Mouse (Mus musculus): Measurements from ENCODE around the gene Prkx. TPM values are rescaled to one million over a fixed set of nuclear protein-coding genes. Genes with fewer than 3 reads are reported as not detected.

Gene Prkx
- polyA plus RNA-seq (2015; fragmentation: Nextera tagmentation; extraction: Ambion mirVana): 25.6 and 26.3 TPM in 2 replicates

GRCm38 (mm10) chrX:77796238-77796835, at the start of gene Prkx:
TSS of gene Prkx (minus strand) at chrX:77796278.
- ATAC-seq: peak; percentile 84
- Histone ChIP-seq H3K4me1 (0 out of 2 replicates have a peak, but pooled peaks cover 5% of the 10 kb centered on the region), H3K9ac (peak within 1 kb of the TSS; percentile 68), H3K4me2 (peak within 1 kb of the TSS; percentile 63), H3K4me3 (peak within 1 kb of the TSS; percentile 57), H3K9me3 (replicated peaks) (peaks cover 4% of the 10 kb centered on the region; the same call in 1 of the 2 replicates), H3K27me3 (no peaks in the 10 kb centered on the region), H3K36me3 (ENCODE audit: poor library complexity, severe bottlenecking) (no peaks in the 10 kb centered on the region), H3K27ac (peak within 1 kb of the TSS; percentile 32; the same call in 1 of the 2 replicates)
- 32% methylated on average over 19 of the region's 19 CpGs for WGBS

- Histone ChIP-seq H3K4me3 (no peak overlapping the region), H3K27me3 (no peaks in the 10 kb centered on the region), H3K9ac (no peak overlapping the region), H3K27ac (no peak overlapping the region), H3K4me1 (no peaks in the 10 kb centered on the region), H3K9me3 (replicated peaks) (no peaks in the 10 kb centered on the region), H3K4me2 (no peak overlapping the region), H3K36me3 (ENCODE audit: poor library complexity, severe bottlenecking) (no peaks in the 10 kb centered on the region)
- WGBS: 57% methylated on average over 6 of the region's 6 CpGs
- ATAC-seq: no peak
Observed at GRCm38 (mm10) chrX:77812031-77812430, 16.0 kb upstream of the Prkx start.

- Histone ChIP-seq H3K27ac (no peak overlapping the region; the same call in 1 of the 2 replicates), H3K9ac (no peak overlapping the region), H3K27me3 (no peaks in the 10 kb centered on the region), H3K4me1 (no peaks in the 10 kb centered on the region), H3K4me2 (peak overlapping the region; percentile 46), H3K36me3 (ENCODE audit: poor library complexity, severe bottlenecking) (no peaks in the 10 kb centered on the region), H3K9me3 (replicated peaks) (no peaks in the 10 kb centered on the region), H3K4me3 (peak overlapping the region; percentile 38)
- WGBS: 25% methylated on average over 17 of the region's 17 CpGs
- peak; percentile 90 for ATAC-seq
Observed at GRCm38 (mm10) chrX:77810608-77811206, 14.6 kb upstream of the Prkx start.

GRCm38 (mm10) chrX:77808602-77809001, 12.5 kb upstream of the Prkx start:
- H3K4me1 ChIP-seq: no peaks in the 10 kb centered on the region
- H3K9me3 ChIP-seq (replicated peaks): no peaks in the 10 kb centered on the region
- H3K4me3 ChIP-seq: no peak overlapping the region
- ATAC-seq: no peak
- H3K27me3 ChIP-seq: no peaks in the 10 kb centered on the region
- H3K9ac ChIP-seq: no peak overlapping the region
- H3K36me3 ChIP-seq (ENCODE audit: poor library complexity, severe bottlenecking): no peaks in the 10 kb centered on the region
- no peak overlapping the region for H3K4me2 ChIP-seq
- 22% methylated on average over 2 of the region's 2 CpGs for WGBS
- H3K27ac ChIP-seq: no peak overlapping the region

GRCm38 (mm10) chrX:77802293-77802692, 6.2 kb upstream of the Prkx start:
- H3K27me3 ChIP-seq: no peaks in the 10 kb centered on the region
- no peak overlapping the region for H3K9ac ChIP-seq
- H3K4me2 ChIP-seq: no peak overlapping the region
- no peak overlapping the region for H3K27ac ChIP-seq
- no peak overlapping the region for H3K4me3 ChIP-seq
- 81% methylated on average over 2 of the region's 2 CpGs for WGBS
- H3K36me3 ChIP-seq (ENCODE audit: poor library complexity, severe bottlenecking): no peaks in the 10 kb centered on the region
- no peak for ATAC-seq
- H3K9me3 ChIP-seq (replicated peaks): peaks cover 4% of the 10 kb centered on the region; the same call in 1 of the 2 replicates
- H3K4me1 ChIP-seq: no peaks in the 10 kb centered on the region

- H3K4me3 ChIP-seq: no peak overlapping the region
- H3K9me3 ChIP-seq (replicated peaks): peaks cover 4% of the 10 kb centered on the region; the same call in 1 of the 2 replicates
- ATAC-seq: no peak
- no peak overlapping the region for H3K27ac ChIP-seq
- H3K4me1 ChIP-seq: no peaks in the 10 kb centered on the region
- no peak overlapping the region for H3K9ac ChIP-seq
- WGBS: 56% methylated on average over 1 of the region's 1 CpGs
- H3K4me2 ChIP-seq: no peak overlapping the region
- no peaks in the 10 kb centered on the region for H3K27me3 ChIP-seq
- H3K36me3 ChIP-seq (ENCODE audit: poor library complexity, severe bottlenecking): no peaks in the 10 kb centered on the region
Observed at GRCm38 (mm10) chrX:77801543-77801942, 5.5 kb upstream of the Prkx start.

GRCm38 (mm10) chrX:77799554-77799953, 3.5 kb upstream of the Prkx start:
- H3K27ac ChIP-seq: no peak overlapping the region
- no peak overlapping the region for H3K4me3 ChIP-seq
- H3K9ac ChIP-seq: no peak overlapping the region
- WGBS: 81% methylated on average over 3 of the region's 3 CpGs
- H3K36me3 ChIP-seq (ENCODE audit: poor library complexity, severe bottlenecking): no peaks in the 10 kb centered on the region
- no peak overlapping the region for H3K4me2 ChIP-seq
- no peaks in the 10 kb centered on the region for H3K27me3 ChIP-seq
- ATAC-seq: no peak
- 0 out of 2 replicates have a peak, but pooled peaks cover under 1% of the 10 kb centered on the region for H3K4me1 ChIP-seq
- peaks cover 4% of the 10 kb centered on the region; the same call in 1 of the 2 replicates for H3K9me3 ChIP-seq (replicated peaks)

- ATAC-seq: no peak
- H3K4me3 ChIP-seq: no peak overlapping the region
Observed at GRCm38 (mm10) chrX:77797801-77798200, 1.7 kb upstream of the Prkx start.

GRCm38 (mm10) chrX:77796916-77797315, 838 bp upstream of the Prkx start:
- Histone ChIP-seq H3K4me2 (peak overlapping the region; percentile 63), H3K4me3 (peak overlapping the region; percentile 57; the same call in 1 of the 2 replicates), H3K9me3 (replicated peaks) (peaks cover 4% of the 10 kb centered on the region; the same call in 1 of the 2 replicates), H3K36me3 (ENCODE audit: poor library complexity, severe bottlenecking) (no peaks in the 10 kb centered on the region), H3K27ac (no peak overlapping the region), H3K27me3 (no peaks in the 10 kb centered on the region), H3K4me1 (0 out of 2 replicates have a peak, but pooled peaks cover 5% of the 10 kb centered on the region), H3K9ac (no peak overlapping the region)
- no peak for ATAC-seq
- 63% methylated on average over 1 of the region's 1 CpGs for WGBS

More at GRCm38 (mm10) chrX:77797801-77798200, 1.7 kb upstream of the Prkx start:
- Histone ChIP-seq H3K4me2 (no peak overlapping the region), H3K27me3 (no peaks in the 10 kb centered on the region), H3K27ac (no peak overlapping the region), H3K36me3 (ENCODE audit: poor library complexity, severe bottlenecking) (no peaks in the 10 kb centered on the region), H3K9me3 (replicated peaks) (peaks cover 4% of the 10 kb centered on the region; the same call in 1 of the 2 replicates), H3K9ac (no peak overlapping the region), H3K4me1 (0 out of 2 replicates have a peak, but pooled peaks cover 5% of the 10 kb centered on the region)

- WGBS: 9% methylated on average over 27 of the region's 30 CpGs
Observed at GRCm38 (mm10) chrX:77795858-77796174, 262 bp downstream of the Prkx start.

GRCm38 (mm10) chrX:77794962-77795857, 868 bp downstream of the Prkx start:
- H3K27ac ChIP-seq: peak overlapping the region; percentile 32; the same call in 1 of the 2 replicates
- WGBS: 15% methylated on average over 58 of the region's 61 CpGs
- H3K4me3 ChIP-seq: peak overlapping the region; percentile 57
- peak overlapping the region; percentile 63 for H3K4me2 ChIP-seq
- H3K4me1 ChIP-seq: 0 out of 2 replicates have a peak, but pooled peaks cover 5% of the 10 kb centered on the region
- H3K36me3 ChIP-seq (ENCODE audit: poor library complexity, severe bottlenecking): no peaks in the 10 kb centered on the region
- H3K27me3 ChIP-seq: no peaks in the 10 kb centered on the region
- peak overlapping the region; percentile 68 for H3K9ac ChIP-seq
- ATAC-seq: peak; percentile 76
- H3K9me3 ChIP-seq (replicated peaks): peaks cover 4% of the 10 kb centered on the region; the same call in 1 of the 2 replicates

More at GRCm38 (mm10) chrX:77795858-77796174, 262 bp downstream of the Prkx start:
- peak; percentile 98 for ATAC-seq
- H3K9me3 ChIP-seq (replicated peaks): peaks cover 4% of the 10 kb centered on the region; the same call in 1 of the 2 replicates
- peak overlapping the region; percentile 63 for H3K4me2 ChIP-seq
- H3K27ac ChIP-seq: peak overlapping the region; percentile 32; the same call in 1 of the 2 replicates
- peak overlapping the region; percentile 68 for H3K9ac ChIP-seq
- H3K4me1 ChIP-seq: 0 out of 2 replicates have a peak, but pooled peaks cover 5% of the 10 kb centered on the region
- peak overlapping the region; percentile 57 for H3K4me3 ChIP-seq
- H3K27me3 ChIP-seq: no peaks in the 10 kb centered on the region
- H3K36me3 ChIP-seq (ENCODE audit: poor library complexity, severe bottlenecking): no peaks in the 10 kb centered on the region

All from forebrain, embryonic 13.5 days (tissue).